Mouse (Mus musculus) liver, embryonic 14.5 days (tissue): ENCODE measurements around the gene Il17re. TPM values are rescaled to one million over a fixed set of nuclear protein-coding genes. Genes with fewer than 3 reads are reported as not detected.

Source experiments
- ATAC-seq: fragments of 200-750 bp; cut with Nextera tagmentation; 2 replicates; pipeline ENCODE4 v1.8.0; 2017; ENCODE audit warnings: moderate number of reproducible peaks, mild to moderate bottlenecking, moderate library complexity; ENCODE audit not compliant: insufficient read depth
- DNase-seq, 3 experiments: peaks; one replicate each; pipeline ENCODE4 v3.0.0-alpha.2; 2012 to 2013; ENCODE audit warnings: low read depth in 3 of 3, low spot score in 3 of 3
- H3K27ac ChIP-seq: fragments of 300-500 bp; sonication (generic); 2 replicates; pipeline ENCODE4 v1.5.1; 2014; ENCODE audit warnings: moderate library complexity, mild to moderate bottlenecking, control low read depth, inconsistent platforms
- H3K27me3 ChIP-seq: fragments of 300-500 bp; sonication (generic); 2 replicates; pipeline ENCODE4 v1.6.1; 2014; ENCODE audit warnings: mild to moderate bottlenecking, low read length, moderate library complexity; ENCODE audit not compliant: control insufficient read depth, insufficient read depth
- H3K36me3 ChIP-seq: fragments of 300-500 bp; sonication (generic); replicated peaks from 2 replicates; pipeline ENCODE4 v1.6.1; 2014; ENCODE audit warnings: low read depth; ENCODE audit not compliant: control insufficient read depth, insufficient read depth
- H3K4me1 ChIP-seq, 2 experiments: fragments of 200-500 bp in 1 of 2; fragments of 300-500 bp in 1 of 2; sonication (generic) in 1 of 2; replicated peaks; 2 replicates each; pipeline ENCODE4 v1.6.1; 2012 to 2014; ENCODE audit warnings: antibody characterized with exemption in 1 of 2, inconsistent platforms in 1 of 2, low read length in 1 of 2; ENCODE audit not compliant: control insufficient read depth in 2 of 2, insufficient read depth in 2 of 2
- H3K4me2 ChIP-seq: fragments of 300-500 bp; sonication (generic); 2 replicates; pipeline ENCODE4 v1.6.1; 2014; ENCODE audit warnings: low read depth, mild to moderate bottlenecking, control low read depth, moderate library complexity
- H3K4me3 ChIP-seq, 2 experiments: fragments of 200-500 bp in 1 of 2; fragments of 300-500 bp in 1 of 2; sonication (generic) in 1 of 2; 2 replicates each; pipeline ENCODE4 v1.5.1; 2012 to 2014; ENCODE audit warnings: low read depth in 2 of 2, low read length in 2 of 2, mild to moderate bottlenecking in 2 of 2, control low read depth in 1 of 2, inconsistent platforms in 1 of 2, moderate library complexity in 1 of 2; ENCODE audit not compliant: insufficient read depth in 1 of 2
- H3K9ac ChIP-seq: fragments of 300-500 bp; sonication (generic); replicated peaks from 2 replicates; pipeline ENCODE4 v1.6.1; 2014; ENCODE audit warnings: mild to moderate bottlenecking, control low read depth, moderate library complexity
- H3K9me3 ChIP-seq: fragments of 300-500 bp; sonication (generic); 2 replicates; pipeline ENCODE4 v1.6.1; 2016; ENCODE audit warnings: low read length, mixed read lengths; ENCODE audit not compliant: control insufficient read depth
- CTCF ChIP-seq: IDR thresholded peaks from 2 replicates; pipeline ENCODE4 v1.5.1; 2016; ENCODE audit warnings: antibody characterized with exemption, low read depth, control low read depth
- EP300 ChIP-seq: IDR thresholded peaks from 2 replicates; pipeline ENCODE4 v1.6.1; 2016; ENCODE audit warnings: antibody characterized with exemption, low read depth
- WGBS: fragments of 180-500 bp; shearing (Covaris S2); extraction: QIAGEN DNeasy Blood & Tissue Kit; methylation state at CpG from one replicate; pipeline ENCODE4 v1.1.7; 2014; ENCODE audit not compliant: insufficient replicate concordance; 5-methylcytosine and 5-hydroxymethylcytosine counted together
- polyA plus RNA-seq, 2 experiments: library from polyadenylated mRNA; depleted of rRNA in 1 of 2; stranded (reverse) in 1 of 2; unstranded in 1 of 2; fragments of >200 nt; fragmentation: Nextera tagmentation in 1 of 2; extraction: Ambion mirVana in 1 of 2; gene quantifications; 2 replicates each; pipeline versions ENCODE4 v1.2.1 to v1.2.3; 2012 to 2014

Gene Il17re
- polyA plus RNA-seq, 2 experiments: 0.08 to 0.11 TPM

GRCm38 (mm10) chr6:113482477-113483099 is 24.3 kb downstream of the Il17re start:
- Histone ChIP-seq H3K27me3 (peaks cover 8% of the 10 kb centered on the region), H3K9ac (peak overlapping the region; percentile 10), H3K36me3 (no peaks in the 10 kb centered on the region), H3K4me3 (peak overlapping the region; percentile 58 to 59), H3K9me3 (no peaks in the 10 kb centered on the region), H3K27ac (no peak overlapping the region), H3K4me2 (peak overlapping the region; percentile 73), H3K4me1 (peaks cover 6 to 15% of the 10 kb centered on the region in 2 experiments; a peak in 3 of 4 replicates)
- ATAC-seq (peak; percentile 49), DNase-seq (peak in 1 of 3 experiments; percentile 9)
- TF ChIP-seq EP300 (no peak), CTCF (peak; percentile 26; the same call in 1 of the 2 replicates)
- under 1% methylated on average over 65 of the region's 65 CpGs for WGBS

- peak; percentile 94 for DNase-seq
- H3K36me3 ChIP-seq: no peaks in the 10 kb centered on the region
- peaks cover 8% of the 10 kb centered on the region for H3K27me3 ChIP-seq
- H3K9me3 ChIP-seq: no peaks in the 10 kb centered on the region
- H3K9ac ChIP-seq: peak within 1 kb of the TSS; percentile 72
- TF ChIP-seq CTCF (no peak), EP300 (no peak)
- peaks cover 6 to 17% of the 10 kb centered on the region in 2 experiments; a peak in 3 of 4 replicates for H3K4me1 ChIP-seq
- H3K4me2 ChIP-seq: peak within 1 kb of the TSS; percentile 73
- peak within 1 kb of the TSS; percentile 59 to 66 for H3K4me3 ChIP-seq
- under 1% methylated on average over 26 of the region's 26 CpGs for WGBS
- H3K27ac ChIP-seq: peak within 1 kb of the TSS; percentile 45
- ATAC-seq: peak; percentile 97
These were observed 24.9 kb downstream of the Il17re start, which contains the start of gene Creld1 for GRCm38 (mm10) chr6:113483100-113483615. Gene Creld1, plus strand, starts transcription at chr6:113483297.

GRCm38 (mm10) chr6:113483729-113484128 is 25.4 kb downstream of the Il17re start:
- WGBS: 10% methylated on average over 10 of the region's 10 CpGs
- peak overlapping the region; percentile 45 for H3K27ac ChIP-seq

DNA sequence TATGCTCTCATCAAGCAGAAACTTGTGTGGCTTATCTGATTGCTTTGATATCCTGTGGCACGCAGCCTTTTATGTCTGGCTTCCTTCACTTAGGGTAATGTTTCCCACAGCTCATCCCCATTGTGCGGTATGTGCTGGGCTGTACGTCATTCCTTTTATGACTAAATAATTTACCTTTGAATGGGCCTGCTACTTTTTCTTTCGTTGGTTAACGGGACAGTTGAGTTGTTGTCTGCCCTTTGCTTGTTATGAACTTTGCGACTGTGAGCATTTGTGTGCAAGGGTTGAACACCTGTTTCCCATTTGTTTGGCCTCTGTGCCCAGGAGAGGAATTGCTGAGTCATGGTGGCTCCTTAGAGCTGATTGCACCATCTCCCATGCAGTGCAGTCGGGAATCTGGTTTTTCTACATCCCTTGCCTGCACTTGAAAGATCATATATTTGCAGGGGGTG is 28.9 kb downstream of the Il17re start:
- H3K36me3 ChIP-seq: no peaks in the 10 kb centered on the region
- H3K9me3 ChIP-seq: no peaks in the 10 kb centered on the region
- H3K27me3 ChIP-seq: peaks cover 3% of the 10 kb centered on the region
- WGBS: 39% methylated on average over 7 of the region's 7 CpGs
- no peak overlapping the region for H3K4me2 ChIP-seq
- no peak for TF ChIP-seq CTCF
- TF ChIP-seq EP300: no peak
- peaks cover 6 to 15% of the 10 kb centered on the region in 2 experiments; a peak in 3 of 4 replicates for H3K4me1 ChIP-seq
- no peak overlapping the region for H3K9ac ChIP-seq
- DNase-seq (peak in 2 of 3 experiments; percentile 32 to 41), ATAC-seq (no peak)
- no peak overlapping the region for H3K27ac ChIP-seq
- H3K4me3 ChIP-seq: no peak overlapping the region

More at GRCm38 (mm10) chr6:113483729-113484128, 25.4 kb downstream of the Il17re start:
- TF ChIP-seq EP300 (no peak), CTCF (peak; percentile 20; the same call in 1 of the 2 replicates)
- Histone ChIP-seq H3K27me3 (peaks cover 8% of the 10 kb centered on the region), H3K4me3 (peak overlapping the region; percentile 59 to 66), H3K9me3 (no peaks in the 10 kb centered on the region), H3K4me2 (peak overlapping the region; percentile 73), H3K36me3 (no peaks in the 10 kb centered on the region), H3K4me1 (peaks cover 6 to 17% of the 10 kb centered on the region in 2 experiments; a peak in 3 of 4 replicates), H3K9ac (peak overlapping the region; percentile 72)
- ATAC-seq: peak; percentile 17; the same call in 1 of the 2 replicates
- no peak for DNase-seq

- ATAC-seq: no peak
- Histone ChIP-seq H3K4me3 (no peak overlapping the region), H3K9ac (no peak overlapping the region), H3K9me3 (no peaks in the 10 kb centered on the region), H3K27me3 (peaks cover 2% of the 10 kb centered on the region; the same call in 1 of the 2 replicates), H3K4me2 (no peak overlapping the region), H3K27ac (no peak overlapping the region), H3K36me3 (no peaks in the 10 kb centered on the region), H3K4me1 (peaks cover 6 to 11% of the 10 kb centered on the region in 2 experiments; a peak in 3 of 4 replicates)
- 77% methylated on average over 14 of the region's 14 CpGs for WGBS
- DNase-seq: no peak
- TF ChIP-seq CTCF (no peak), EP300 (no peak)
These were observed 31.1 kb downstream of the Il17re start for GRCm38 (mm10) chr6:113489410-113489809.
